Mouse (Mus musculus) heart, postnatal 25 days (tissue): Measurements from ENCODE around the gene Mpeg1. TPM values are rescaled to one million over a fixed set of nuclear protein-coding genes. Genes with fewer than 3 reads are reported as not detected.
A peak's percentile ranks its signal among the peaks of the same experiment; 100 is the strongest.

Experiments used
- DNase-seq: peaks from one replicate; pipeline ENCODE4 v3.0.0; 2022; ENCODE audit warnings: low spot score
- intact Hi-C: fragments of 180-260 bp; cut with DNase I; formaldehyde crosslinking; loops from one replicate; pipeline ENCODE4 v1.15.1; 2025
- total RNA-seq, 2 experiments: library from RNA; stranded (reverse); gene quantifications; 2 replicates each; pipeline ENCODE4 v1.2.3; 2021

The Mpeg1 gene
- total RNA-seq, 2 experiments from 2014 or later = 7.4 to 8.3 TPM

- intact Hi-C loops = no loop called here
- peak; percentile 31 for DNase-seq
Observed at GRCm38 (mm10) chr19:12488969-12489674, 28.5 kb downstream of the Mpeg1 start.

GRCm38 (mm10) chr19:12489675-12490570, 29.3 kb downstream of the Mpeg1 start:
- intact Hi-C loops = no loop called here
- DNase-seq = no peak

GRCm38 (mm10) chr19:12491636-12492035, 31.1 kb downstream of the Mpeg1 start:
- DNase-seq = no peak
- intact Hi-C loops = no loop called here

- DNase-seq = no peak
- intact Hi-C loops = no loop called here
Observed at GRCm38 (mm10) chr19:12493453-12494186, 33.0 kb downstream of the Mpeg1 start.

- intact Hi-C loops = no loop called here
Observed at GRCm38 (mm10) chr19:12494187-12494458, 33.5 kb downstream of the Mpeg1 start.

GRCm38 (mm10) chr19:12494972-12495535, 34.5 kb downstream of the Mpeg1 start:
- no peak for DNase-seq
- intact Hi-C loops = no loop called here

More at GRCm38 (mm10) chr19:12494187-12494458, 33.5 kb downstream of the Mpeg1 start:
- DNase-seq = no peak

- intact Hi-C loops = no loop called here
Observed at GRCm38 (mm10) chr19:12496241-12496640, 35.7 kb downstream of the Mpeg1 start.

GRCm38 (mm10) chr19:12497909-12498308, 37.3 kb downstream of the Mpeg1 start:
- no peak for DNase-seq
- intact Hi-C loops = no loop called here

More at GRCm38 (mm10) chr19:12496241-12496640, 35.7 kb downstream of the Mpeg1 start:
- no peak for DNase-seq

GRCm38 (mm10) chr19:12498321-12498720, 37.7 kb downstream of the Mpeg1 start:
- intact Hi-C loops = no loop called here
- no peak for DNase-seq

- no peak for DNase-seq
- intact Hi-C loops = no loop called here
Observed at GRCm38 (mm10) chr19:12498941-12499340, 38.4 kb downstream of the Mpeg1 start.

- no peak for DNase-seq
- intact Hi-C loops = no loop called here
Observed at GRCm38 (mm10) chr19:12499485-12499884, 38.9 kb downstream of the Mpeg1 start.

GRCm38 (mm10) chr19:12500124-12500523, 39.5 kb downstream of the Mpeg1 start:
- intact Hi-C loops = loop anchor here (5.0 kb wide), 2 partner anchors 33 to 68 kb away; no protein-coding TSS in a partner anchor
- peak; percentile 46 for DNase-seq

- intact Hi-C loops = loop anchor here (5.0 kb wide), 2 partner anchors 34 to 69 kb away; no protein-coding TSS in a partner anchor
- DNase-seq = no peak
Observed at GRCm38 (mm10) chr19:12500881-12501311, 40.3 kb downstream of the Mpeg1 start.

GRCm38 (mm10) chr19:12501370-12502347, 41.1 kb downstream of the Mpeg1 start, which contains the start of gene Dtx4:
TSS of gene Dtx4 (minus strand) at chr19:12501454.
- peak; percentile 79 for DNase-seq
- intact Hi-C loops = loop anchor here (5.0 kb wide), 2 partner anchors 34 to 69 kb away; no protein-coding TSS in a partner anchor

- no peak for DNase-seq
- intact Hi-C loops = loop anchor here (5.0 kb wide), 2 partner anchors 35 to 70 kb away; no protein-coding TSS in a partner anchor
Observed at GRCm38 (mm10) chr19:12502756-12503155, 42.2 kb downstream of the Mpeg1 start.

- intact Hi-C loops = loop anchor here (5.0 kb wide), 1 partner anchor 283 kb away; the partner anchor contains the start of genes Lpxn and Zfp91
- DNase-seq = no peak
Observed at GRCm38 (mm10) chr19:12514621-12515020, 54.0 kb downstream of the Mpeg1 start.
